Mouse (Mus musculus) MEL (cell line): ENCODE results near the gene Phlda1. TPM values are rescaled to one million over a fixed set of nuclear protein-coding genes. Genes with fewer than 3 reads are reported as not detected.

Experiments
- DNase-seq: peaks from one replicate; pipeline ENCODE4 v3.0.0; 2011; ENCODE audit warnings: low read depth, low spot score
- H3K27ac ChIP-seq: 2 replicates; pipeline ENCODE4 v1.5.1; 2012; ENCODE audit warnings: low read depth, mild to moderate bottlenecking, control low read depth, low read length, moderate library complexity; ENCODE audit not compliant: control insufficient read depth
- H3K27me3 ChIP-seq, 2 experiments: fragments of 150-350 bp in 1 of 2; sonication (generic) in 1 of 2; 2 replicates each; pipeline ENCODE4 v1.6.1; 2012; ENCODE audit warnings: low read length in 2 of 2, mild to moderate bottlenecking in 2 of 2, improper control_type of control experiment in 1 of 2, moderate library complexity in 1 of 2; ENCODE audit not compliant: insufficient read depth in 2 of 2, control insufficient read depth in 1 of 2
- H3K36me3 ChIP-seq, 2 experiments: 2 replicates each; pipeline ENCODE4 v1.6.1; 2012 to 2014; ENCODE audit warnings: low read length in 2 of 2, improper control_type of control experiment in 1 of 2, inconsistent platforms in 1 of 2, mild to moderate bottlenecking in 1 of 2; ENCODE audit not compliant: insufficient read depth in 2 of 2, control insufficient read depth in 1 of 2
- H3K4me1 ChIP-seq, 2 experiments: fragments of 150-350 bp in 1 of 2; sonication (generic) in 1 of 2; 2 replicates each; pipeline ENCODE4 v1.6.1; 2012; ENCODE audit warnings: low read length in 2 of 2, improper control_type of control experiment in 1 of 2, mild to moderate bottlenecking in 1 of 2; ENCODE audit not compliant: insufficient read depth in 2 of 2, control insufficient read depth in 1 of 2
- H3K4me3 ChIP-seq, 2 experiments: fragments of 150-350 bp in 1 of 2; sonication (generic) in 1 of 2; 2 replicates each; pipeline ENCODE4 v1.5.1; 2012; ENCODE audit warnings: low read depth in 2 of 2, low read length in 2 of 2, mild to moderate bottlenecking in 2 of 2, moderate library complexity in 2 of 2, control low read depth in 1 of 2, improper control_type of control experiment in 1 of 2; ENCODE audit not compliant: control insufficient read depth in 1 of 2, insufficient read depth in 1 of 2
- H3K79me2 ChIP-seq: 2 replicates; pipeline ENCODE4 v1.6.1; 2012; ENCODE audit warnings: mild to moderate bottlenecking, low read length, moderate library complexity; ENCODE audit not compliant: control insufficient read depth, poor library complexity, insufficient read depth
- H3K9ac ChIP-seq: 2 replicates; pipeline ENCODE4 v1.6.1; 2012; ENCODE audit warnings: low read depth, mild to moderate bottlenecking, control low read depth, low read length, moderate library complexity; ENCODE audit not compliant: control insufficient read depth, poor library complexity, severe bottlenecking
- H3K9me3 ChIP-seq: fragments of 150-350 bp; sonication (generic); replicated peaks from 2 replicates; pipeline ENCODE4 v1.6.1; 2012; ENCODE audit warnings: mild to moderate bottlenecking, low read length, improper control_type of control experiment, moderate library complexity; ENCODE audit not compliant: insufficient read depth
- CHD2 ChIP-seq: IDR thresholded peaks from 2 replicates; pipeline ENCODE4 v1.6.1; 2011; ENCODE audit warnings: low read length, improper control_type of control experiment
- CTCF ChIP-seq, 3 experiments: IDR thresholded peaks in 2 of 3; conservative IDR thresholded peaks in 1 of 3; 2 replicates each; pipeline ENCODE4 v1.5.1; 2011 to 2012; ENCODE audit warnings: low read length in 3 of 3, low read depth in 2 of 3, mild to moderate bottlenecking in 2 of 3, improper control_type of control experiment in 1 of 3, inconsistent platforms in 1 of 3, mixed read lengths in 1 of 3, moderate library complexity in 1 of 3; ENCODE audit not compliant: control insufficient read depth in 1 of 3, insufficient read depth in 1 of 3, poor library complexity in 1 of 3, severe bottlenecking in 1 of 3
- E2F4 ChIP-seq: IDR thresholded peaks from 2 replicates; pipeline ENCODE4 v1.6.1; 2011; ENCODE audit warnings: low read depth, low read length, improper control_type of control experiment, borderline replicate concordance
- EP300 ChIP-seq, 2 experiments: IDR thresholded peaks; 2 replicates each; pipeline ENCODE4 v1.6.1; 2011; ENCODE audit warnings: improper control_type of control experiment in 2 of 2, low read length in 2 of 2, low read depth in 1 of 2, mild to moderate bottlenecking in 1 of 2
- ETS1 ChIP-seq: IDR thresholded peaks from 2 replicates; pipeline ENCODE4 v1.6.1; 2012; ENCODE audit warnings: low read depth, mild to moderate bottlenecking, inconsistent platforms, low read length, improper control_type of control experiment, moderate library complexity
- HCFC1 ChIP-seq: IDR thresholded peaks from 2 replicates; pipeline ENCODE4 v1.6.1; 2012; ENCODE audit warnings: low read depth, mild to moderate bottlenecking, inconsistent platforms, low read length, improper control_type of control experiment, moderate library complexity
- JUND ChIP-seq: IDR thresholded peaks from 2 replicates; pipeline ENCODE4 v1.6.1; 2011; ENCODE audit warnings: low read depth, mild to moderate bottlenecking, improper control_type of control experiment, low read length
- KAT2A ChIP-seq: conservative IDR thresholded peaks from 2 replicates; pipeline ENCODE4 v1.6.1; 2012; ENCODE audit warnings: low read depth, low read length, improper control_type of control experiment, inconsistent platforms
- MAX ChIP-seq: IDR thresholded peaks from 2 replicates; pipeline ENCODE4 v1.6.1; 2011; ENCODE audit warnings: low read length, improper control_type of control experiment
- MAZ ChIP-seq: IDR thresholded peaks from 2 replicates; pipeline ENCODE4 v1.6.1; 2012; ENCODE audit warnings: low read depth, mild to moderate bottlenecking, inconsistent platforms, low read length, improper control_type of control experiment
- MEF2A ChIP-seq: IDR thresholded peaks from 2 replicates; pipeline ENCODE4 v1.6.1; 2014; ENCODE audit warnings: low read depth, mild to moderate bottlenecking, inconsistent platforms, low read length, improper control_type of control experiment; ENCODE audit not compliant: poor library complexity, insufficient replicate concordance, severe bottlenecking; ENCODE audit errors: extremely low read depth
- MYC ChIP-seq: IDR thresholded peaks from 2 replicates; pipeline ENCODE4 v1.6.1; 2011; ENCODE audit warnings: low read depth, mild to moderate bottlenecking, low read length, improper control_type of control experiment, moderate library complexity
- POLR2AphosphoS2 ChIP-seq: IDR thresholded peaks from 2 replicates; pipeline ENCODE4 v1.6.1; 2011; ENCODE audit warnings: low read length, improper control_type of control experiment
- RAD21 ChIP-seq: IDR thresholded peaks from 2 replicates; pipeline ENCODE4 v1.6.1; 2011; ENCODE audit warnings: mild to moderate bottlenecking, low read depth, low read length, improper control_type of control experiment
- RCOR1 ChIP-seq: IDR thresholded peaks from 2 replicates; pipeline ENCODE4 v1.6.1; 2012; ENCODE audit warnings: low read depth, mild to moderate bottlenecking, inconsistent platforms, low read length, improper control_type of control experiment
- SIN3A ChIP-seq: IDR thresholded peaks from 2 replicates; pipeline ENCODE4 v1.6.1; 2012; ENCODE audit warnings: low read length, improper control_type of control experiment, inconsistent platforms
- SMC3 ChIP-seq: IDR thresholded peaks from 2 replicates; pipeline ENCODE4 v1.6.1; 2011; ENCODE audit warnings: low read depth, low read length, improper control_type of control experiment
- TAL1 ChIP-seq: IDR thresholded peaks from 2 replicates; pipeline ENCODE4 v1.6.1; 2012; ENCODE audit warnings: mild to moderate bottlenecking, inconsistent platforms, low read length, moderate library complexity, mixed read lengths
- TBP ChIP-seq: IDR thresholded peaks from 2 replicates; pipeline ENCODE4 v1.8.0; 2011; ENCODE audit warnings: low read depth, low read length, improper control_type of control experiment
- TCF12 ChIP-seq: IDR thresholded peaks from 2 replicates; pipeline ENCODE4 v1.6.1; 2014; ENCODE audit warnings: low read depth, mild to moderate bottlenecking, inconsistent platforms, low read length, improper control_type of control experiment, moderate library complexity
- USF1 ChIP-seq: IDR thresholded peaks from 2 replicates; pipeline ENCODE4 v1.6.1; 2014; ENCODE audit warnings: low read depth, mild to moderate bottlenecking, inconsistent platforms, low read length, improper control_type of control experiment, moderate library complexity
- polyA plus RNA-seq, 2 experiments: library from polyadenylated mRNA; stranded (reverse) in 1 of 2; unstranded in 1 of 2; fragments of >175 nt in 1 of 2; fragments of >200 nt in 1 of 2; gene quantifications; 2 replicates each; pipeline versions ENCODE4 v1.2.1 to v1.2.4; 2012; ENCODE audit warnings: low replicate concordance in 2 of 2, low read depth in 1 of 2; ENCODE audit not compliant: insufficient read length in 2 of 2, insufficient read depth in 1 of 2, missing spikeins in 1 of 2
- total RNA-seq: library from RNA; depleted of rRNA; stranded (reverse); fragments of 300-350 nt; gene quantifications from 2 replicates; pipeline ENCODE4 v1.2.3, GENCODE M21; 2012

The Phlda1 gene
- total and polyA plus RNA-seq, 3 experiments = 0.27 to 3.4 TPM; not detected in 1

DNA sequence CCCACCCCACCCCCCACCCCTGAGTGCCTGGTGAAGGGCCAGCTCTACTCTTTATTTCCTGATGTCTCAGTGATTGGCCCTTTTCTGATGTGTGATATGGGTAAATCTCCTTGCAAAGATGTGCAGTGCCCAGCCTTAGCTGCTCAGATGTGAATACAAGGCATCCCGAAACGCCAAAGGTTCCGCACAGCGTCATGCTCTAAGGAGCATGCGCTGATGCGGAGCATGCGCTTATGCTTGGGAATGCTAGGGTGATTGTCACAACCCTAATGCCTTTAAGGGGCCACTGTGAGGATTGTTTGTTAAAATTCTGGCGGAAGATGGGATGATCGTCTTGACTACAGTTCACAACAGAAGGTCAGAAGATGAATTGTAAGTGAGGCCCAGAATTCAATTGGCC is 34.6 kb downstream of the Phlda1 start:
- Histone ChIP-seq H3K4me3 (no peak overlapping the region), H3K27ac (no peak overlapping the region), H3K79me2 (no peaks in the 10 kb centered on the region)
- DNase-seq = no peak
- TF ChIP-seq MAX = no peak
- no peak for TF ChIP-seq USF1
- no peak for TF ChIP-seq MYC
- TF ChIP-seq KAT2A = no peak
- TF ChIP-seq MEF2A = no peak
- TF ChIP-seq RAD21 = no peak
- no peak for TF ChIP-seq POLR2AphosphoS2
- no peak for TF ChIP-seq JUND
- no peak for TF ChIP-seq TAL1
- no peak for TF ChIP-seq SIN3A
- TF ChIP-seq, all 39 proteins: peak for 0
- no peaks in the 10 kb centered on the region for H3K9me3 ChIP-seq
- peaks cover 0 to 21% of the 10 kb centered on the region in 2 experiments; a peak in 2 of 4 replicates for H3K36me3 ChIP-seq
- H3K4me1 ChIP-seq = peaks cover 8 to 23% of the 10 kb centered on the region in 2 experiments
- H3K9ac ChIP-seq = no peak overlapping the region
- H3K27me3 ChIP-seq = no peaks in the 10 kb centered on the region

DNA sequence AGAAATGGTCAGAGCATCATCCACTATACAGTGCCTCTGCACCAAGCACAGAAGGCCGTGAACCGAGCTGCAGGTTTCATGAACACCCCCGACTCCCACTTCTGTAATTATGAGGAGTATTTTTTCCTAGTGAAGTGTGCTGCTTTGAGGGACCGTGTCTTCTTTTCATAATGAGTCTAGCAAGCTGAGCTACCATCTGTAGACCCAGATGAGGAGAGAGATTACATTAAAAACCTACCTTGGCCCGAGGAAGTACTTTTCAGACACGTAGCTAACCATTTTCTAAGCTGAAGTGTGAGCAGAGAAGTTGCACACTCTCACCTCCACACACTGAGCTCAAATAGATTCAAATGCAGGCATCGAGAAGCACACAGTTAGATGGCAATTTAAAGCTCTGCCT is 37.0 kb downstream of the Phlda1 start:
- peaks cover 0 to 22% of the 10 kb centered on the region in 2 experiments; a peak in 2 of 4 replicates for H3K36me3 ChIP-seq
- H3K4me1 ChIP-seq = peaks cover 10 to 28% of the 10 kb centered on the region in 2 experiments
- H3K9me3 ChIP-seq = no peaks in the 10 kb centered on the region
- DNase-seq = no peak
- H3K4me3 ChIP-seq = no peak overlapping the region
- H3K9ac ChIP-seq = no peak overlapping the region
- TF ChIP-seq CTCF (IDR thresholded peaks at IDR 0.05 in 2 of 3, conservative IDR thresholded peaks at IDR 0.05 in 1 of 3; ENCODE audit: control insufficient read depth in 1 of 3, insufficient read depth in 1 of 3, low read depth in 2 of 3, low read length in 3 of 3, poor library complexity in 1 of 3, severe bottlenecking in 1 of 3) = no peak
- TF ChIP-seq RCOR1 = no peak
- TF ChIP-seq ETS1 = no peak
- TF ChIP-seq E2F4 = no peak
- TF ChIP-seq MEF2A = no peak
- no peak for TF ChIP-seq KAT2A
- TF ChIP-seq RAD21 = no peak
- TF ChIP-seq POLR2AphosphoS2 = no peak
- TF ChIP-seq TBP = no peak
- no peak for TF ChIP-seq MAZ
- TF ChIP-seq EP300 (IDR thresholded peaks at IDR 0.05; ENCODE audit: low read depth in 1 of 2, low read length in 2 of 2) = no peak
- no peak for TF ChIP-seq SMC3
- TF ChIP-seq HCFC1 = no peak
- no peak for TF ChIP-seq JUND
- TF ChIP-seq TCF12 = no peak
- TF ChIP-seq MAX = no peak
- TF ChIP-seq CHD2 = no peak
- H3K27me3 ChIP-seq = no peaks in the 10 kb centered on the region
- no peak overlapping the region for H3K27ac ChIP-seq
- H3K79me2 ChIP-seq = no peaks in the 10 kb centered on the region
